Mouse (Mus musculus) left cerebral cortex, adult 2 months (tissue): ENCODE measurements around the gene Pigk. TPM values are rescaled to one million over a fixed set of nuclear protein-coding genes. Genes with fewer than 3 reads are reported as not detected.

Source experiments
- DNase-seq, 2 experiments: peaks; one replicate each; pipeline ENCODE4 v3.0.0; 2021 to 2022; ENCODE audit warnings: low spot score in 2 of 2, mixed read lengths in 1 of 2; ENCODE audit errors: extremely low spot score in 1 of 2
- H3K27ac ChIP-seq: fragments of 200-600 bp; 2 replicates; pipeline ENCODE4 v1.8.1; 2022
- H3K4me3 ChIP-seq: fragments of 200-600 bp; 2 replicates; pipeline ENCODE4 v1.8.1; 2022
- CTCF ChIP-seq: fragments of 200-600 bp; IDR thresholded peaks from 2 replicates; pipeline ENCODE4 v1.8.1; 2022; ENCODE audit warnings: antibody characterized with exemption, mild to moderate bottlenecking, moderate library complexity
- intact Hi-C: fragments of 180-260 bp; cut with DNase I; formaldehyde crosslinking; loops from one replicate; pipeline ENCODE4 v1.15.1; 2025
- total RNA-seq, 2 experiments: library from RNA; stranded (reverse); gene quantifications; 2 replicates each; pipeline ENCODE4 v1.2.3; 2021

Pigk gene
- total RNA-seq, 2 experiments from 2014 or later, result 49.8 to 51.9 TPM

- Histone ChIP-seq H3K27ac (no peak overlapping the region), H3K4me3 (no peak overlapping the region)
- DNase-seq, result no peak
- TF ChIP-seq CTCF, result no peak
- intact Hi-C loops, result no loop called here
Measured at GRCm38 (mm10) chr3:152733513-152733912, 19.6 kb downstream of the Pigk start.

DNA sequence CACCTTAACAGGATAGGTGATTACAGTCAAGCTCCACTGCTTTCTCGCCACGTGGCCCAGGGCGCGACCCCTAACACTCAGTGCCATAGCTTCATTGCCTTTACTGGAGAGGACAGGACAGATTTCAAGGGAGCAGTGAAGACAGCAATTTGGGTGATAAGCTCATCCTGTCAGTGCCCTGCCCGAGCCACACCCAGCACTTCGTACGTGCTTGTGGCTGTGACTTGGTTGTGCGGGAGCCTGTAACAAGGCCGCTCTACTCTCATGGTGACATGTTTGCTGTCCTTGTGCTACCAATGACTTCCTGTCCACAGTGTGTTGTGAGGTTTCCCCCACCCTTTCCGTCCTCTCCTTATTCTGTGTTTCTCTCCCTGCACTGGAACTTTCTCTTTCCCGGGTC, 20.2 kb downstream of the Pigk start:
- H3K27ac ChIP-seq, result no peak overlapping the region
- DNase-seq, result no peak
- TF ChIP-seq CTCF, result no peak
- no peak overlapping the region for H3K4me3 ChIP-seq
- intact Hi-C loops, result no loop called here

GRCm38 (mm10) chr3:152735601-152736250, 21.8 kb downstream of the Pigk start:
- intact Hi-C loops, result no loop called here
- peak in 1 of 2 experiments; percentile 30 for DNase-seq
- no peak overlapping the region for H3K4me3 ChIP-seq
- no peak for TF ChIP-seq CTCF
- H3K27ac ChIP-seq, result no peak overlapping the region

DNA sequence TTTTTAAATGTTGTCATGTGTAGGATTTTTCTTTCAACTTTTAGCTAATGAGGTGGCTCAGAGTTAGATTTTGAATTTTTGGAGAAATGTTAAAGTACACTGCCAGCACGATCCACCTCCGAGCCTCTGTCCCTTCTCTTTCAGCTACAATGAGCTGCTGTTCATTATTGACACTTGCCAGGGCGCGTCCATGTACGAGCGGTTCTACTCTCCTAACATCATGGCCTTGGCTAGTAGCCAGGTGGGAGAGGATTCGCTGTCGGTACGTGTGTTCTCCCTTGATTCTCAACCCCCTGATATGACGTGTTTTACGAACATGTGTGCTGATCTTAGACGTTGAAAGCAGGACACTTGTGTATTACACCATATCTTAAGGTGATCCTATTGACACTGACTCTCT, 30.4 kb downstream of the Pigk start:
- intact Hi-C loops, result no loop called here
- Histone ChIP-seq H3K27ac (no peak overlapping the region), H3K4me3 (no peak overlapping the region)
- TF ChIP-seq CTCF, result no peak
- DNase-seq, result no peak

DNA sequence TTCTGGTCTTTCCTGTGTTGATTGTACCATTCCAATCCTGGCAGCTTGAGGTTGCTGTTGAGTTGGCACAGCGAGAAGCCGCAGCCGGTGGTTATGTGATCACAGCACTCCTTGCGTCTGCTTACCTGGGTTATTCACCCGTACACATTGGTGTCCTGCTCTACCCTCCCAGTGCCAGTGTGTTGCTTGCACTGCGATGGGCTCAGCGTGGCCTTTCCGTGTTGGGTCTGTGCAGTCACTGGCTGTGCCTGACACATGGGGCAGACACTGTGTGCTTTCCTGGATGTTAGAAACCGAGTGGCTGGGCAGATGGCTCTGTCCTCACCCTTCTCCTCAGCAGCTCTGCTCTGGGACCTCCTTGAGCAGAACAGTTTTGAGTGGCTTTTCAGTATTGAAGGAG, 31.7 kb downstream of the Pigk start:
- TF ChIP-seq CTCF, result no peak
- intact Hi-C loops, result loop anchor here (2.0 kb wide), 1 partner anchor 271 kb away; no protein-coding TSS in a partner anchor
- no peak for DNase-seq
- no peak overlapping the region for H3K4me3 ChIP-seq
- H3K27ac ChIP-seq, result no peak overlapping the region

GRCm38 (mm10) chr3:152749461-152749871, 35.6 kb downstream of the Pigk start:
- peak; percentile 86 for TF ChIP-seq CTCF
- DNase-seq, result no peak
- no peak overlapping the region for H3K4me3 ChIP-seq
- no peak overlapping the region for H3K27ac ChIP-seq
- intact Hi-C loops, result loop anchor here (1.0 kb wide), 1 partner anchor 354 kb away; the partner anchor contains the start of gene Zzz3

DNA sequence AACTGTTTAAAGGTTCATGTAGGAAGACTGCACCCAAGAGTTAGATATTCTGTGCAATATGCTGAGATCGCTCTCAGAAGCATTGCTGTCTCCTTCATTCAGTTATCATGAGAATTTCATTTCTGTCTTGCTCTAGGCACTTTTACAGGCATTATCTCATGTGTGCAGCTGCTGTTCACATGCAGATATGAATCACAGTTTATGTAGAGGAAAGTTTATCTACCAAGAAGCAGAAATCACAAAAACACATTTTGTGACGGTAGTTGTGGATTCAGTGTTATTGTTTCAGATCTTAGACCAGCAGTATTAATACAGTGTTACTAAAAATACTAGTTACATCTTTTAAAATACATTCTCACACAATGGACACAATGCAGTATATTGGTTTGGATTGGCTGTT, 36.0 kb downstream of the Pigk start:
- no peak for TF ChIP-seq CTCF
- no peak overlapping the region for H3K4me3 ChIP-seq
- no peak for DNase-seq
- intact Hi-C loops, result loop anchor here (1.0 kb wide), 1 partner anchor 355 kb away; the partner anchor contains the start of gene Zzz3
- H3K27ac ChIP-seq, result no peak overlapping the region

- DNase-seq, result no peak
- intact Hi-C loops, result no loop called here
- TF ChIP-seq CTCF, result no peak
- Histone ChIP-seq H3K27ac (no peak overlapping the region), H3K4me3 (no peak overlapping the region)
Measured at GRCm38 (mm10) chr3:152752911-152753310, 39.0 kb downstream of the Pigk start.

- no peak overlapping the region for H3K27ac ChIP-seq
- intact Hi-C loops, result no loop called here
- no peak overlapping the region for H3K4me3 ChIP-seq
- no peak for DNase-seq
- no peak for TF ChIP-seq CTCF
Measured at GRCm38 (mm10) chr3:152753345-152753744, 39.4 kb downstream of the Pigk start.

DNA sequence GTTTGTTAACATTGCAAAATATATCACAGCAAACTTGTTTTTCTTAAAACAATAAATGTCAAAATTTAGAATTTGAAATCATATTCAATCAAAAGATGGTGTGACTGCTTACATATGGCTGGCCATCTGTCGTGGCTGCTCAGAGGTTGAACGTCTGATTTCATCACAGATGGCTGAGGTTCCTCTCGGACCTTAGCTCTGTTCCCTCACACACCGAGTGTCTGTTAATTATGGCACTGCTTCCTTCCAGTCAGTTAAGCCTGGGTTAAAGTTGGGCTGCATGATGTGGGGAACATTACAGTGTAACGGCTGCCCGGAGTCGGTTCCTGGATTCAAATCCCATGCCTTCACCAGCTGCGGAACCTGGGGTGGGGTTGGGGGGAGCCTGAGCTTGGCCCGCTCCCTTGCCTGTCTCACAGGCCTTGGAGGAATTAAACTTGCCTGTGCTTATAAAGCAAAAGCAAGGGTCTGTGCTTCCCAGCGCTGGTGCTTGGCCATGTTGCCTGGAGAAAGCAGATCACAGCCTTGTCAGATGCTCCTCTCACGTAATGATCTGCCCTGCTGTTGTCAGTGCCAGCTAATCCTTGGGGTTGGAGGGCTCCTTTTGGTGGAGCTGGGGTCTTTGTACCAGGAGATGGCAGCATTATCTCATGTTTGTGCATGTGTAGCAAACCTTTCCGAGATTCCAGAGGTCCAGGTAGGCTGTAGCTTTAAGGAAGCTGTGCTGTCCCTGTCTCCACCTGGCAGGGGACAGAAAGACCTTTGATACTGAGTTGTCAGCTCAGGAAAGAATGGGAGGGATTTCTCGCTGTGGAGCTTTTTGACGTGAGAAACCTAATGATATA, 40.2 kb downstream of the Pigk start:
- TF ChIP-seq CTCF, result no peak; the same call in 1 of the 2 replicates
- Histone ChIP-seq H3K27ac (no peak overlapping the region), H3K4me3 (no peak overlapping the region)
- DNase-seq, result no peak
- intact Hi-C loops, result no loop called here

GRCm38 (mm10) chr3:152755515-152755914, 41.6 kb downstream of the Pigk start:
- intact Hi-C loops, result no loop called here
- Histone ChIP-seq H3K27ac (no peak overlapping the region), H3K4me3 (no peak overlapping the region)

GRCm38 (mm10) chr3:152756896-152757295, 43.0 kb downstream of the Pigk start:
- TF ChIP-seq CTCF, result no peak
- Histone ChIP-seq H3K27ac (no peak overlapping the region), H3K4me3 (no peak overlapping the region)
- no peak for DNase-seq
- intact Hi-C loops, result no loop called here

More at GRCm38 (mm10) chr3:152755515-152755914, 41.6 kb downstream of the Pigk start:
- no peak for TF ChIP-seq CTCF
- no peak for DNase-seq
